Mouse (Mus musculus) yolk sac, embryonic 10.5 days (tissue): ENCODE results near the gene Rptor.

Experiments used
- DNase-seq: peaks from one replicate; pipeline ENCODE4 v3.0.0-alpha.2; 2017; ENCODE audit warnings: low spot score

Rptor gene

GRCm38 (mm10) chr11:119603527-119603905 is 811 bp downstream of the Rptor start:
- DNase-seq: no peak

DNA sequence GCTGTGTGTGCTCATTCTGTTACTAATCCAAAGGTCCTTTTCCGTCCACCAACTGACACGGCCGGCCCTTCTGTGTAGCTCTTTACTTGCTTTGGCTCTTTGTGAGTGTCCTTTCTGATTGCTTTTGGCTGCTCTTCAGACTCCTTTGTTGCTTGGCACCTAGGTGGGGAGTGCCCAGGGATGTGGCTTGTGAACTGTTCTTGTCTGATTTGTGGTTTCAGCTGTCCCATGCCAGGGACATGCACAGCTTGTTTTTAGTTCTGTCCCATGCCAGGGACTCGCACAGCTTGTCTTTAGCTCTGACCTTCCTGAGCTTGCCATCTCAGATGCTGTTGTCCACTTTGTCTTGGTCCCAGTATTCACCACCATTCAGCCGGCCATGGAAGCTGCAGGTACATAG is 4.8 kb downstream of the Rptor start:
- no peak for DNase-seq

GRCm38 (mm10) chr11:119611496-119611895 is 8.8 kb downstream of the Rptor start:
- no peak for DNase-seq

GRCm38 (mm10) chr11:119612179-119612578 is 9.5 kb downstream of the Rptor start:
- DNase-seq: no peak

- no peak for DNase-seq
Measured at GRCm38 (mm10) chr11:119615087-119615486, 12.4 kb downstream of the Rptor start.

DNA sequence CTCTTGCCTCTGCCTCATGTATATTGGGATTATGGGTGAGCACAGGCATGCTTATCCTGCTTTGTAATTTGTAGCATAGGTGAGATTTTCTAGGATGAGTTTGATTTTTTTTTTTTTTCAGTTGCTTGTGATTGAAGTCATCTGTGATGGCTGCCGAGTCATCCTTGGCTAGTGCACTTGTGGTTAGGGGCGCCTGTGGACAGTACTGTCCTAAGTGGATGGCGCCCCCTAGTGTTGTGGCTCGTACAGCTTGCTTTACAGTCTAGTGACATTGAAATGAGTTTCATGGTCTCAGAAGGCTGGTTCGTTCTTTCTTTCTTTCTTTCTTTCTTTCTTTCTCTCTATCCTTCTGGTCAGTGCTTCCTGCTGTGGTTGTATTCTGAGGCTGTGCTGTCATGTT is 16.1 kb downstream of the Rptor start:
- no peak for DNase-seq

- DNase-seq: no peak
Measured at GRCm38 (mm10) chr11:119621266-119621665, 18.6 kb downstream of the Rptor start.

DNA sequence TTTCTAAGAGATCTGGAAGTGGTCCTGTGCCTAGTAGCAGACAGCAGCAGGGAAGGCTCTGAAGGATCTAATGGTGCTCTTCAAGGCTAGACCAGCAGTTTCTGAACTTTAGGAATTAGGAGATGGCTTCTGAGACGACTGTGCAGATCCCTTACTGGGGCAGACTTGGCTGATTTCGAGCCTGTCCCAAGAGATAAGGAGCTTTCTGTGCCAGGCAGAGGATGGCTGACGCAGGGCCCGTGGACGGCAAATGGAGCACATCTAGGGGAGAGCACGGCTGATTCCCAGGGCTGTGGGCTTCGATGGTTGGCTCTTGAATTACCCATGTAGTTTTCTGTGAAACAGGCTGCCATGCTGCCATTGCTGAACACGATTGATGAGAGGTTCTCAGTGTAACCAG is 21.1 kb downstream of the Rptor start:
- DNase-seq: no peak

GRCm38 (mm10) chr11:119624401-119624800 is 21.7 kb downstream of the Rptor start:
- no peak for DNase-seq

DNA sequence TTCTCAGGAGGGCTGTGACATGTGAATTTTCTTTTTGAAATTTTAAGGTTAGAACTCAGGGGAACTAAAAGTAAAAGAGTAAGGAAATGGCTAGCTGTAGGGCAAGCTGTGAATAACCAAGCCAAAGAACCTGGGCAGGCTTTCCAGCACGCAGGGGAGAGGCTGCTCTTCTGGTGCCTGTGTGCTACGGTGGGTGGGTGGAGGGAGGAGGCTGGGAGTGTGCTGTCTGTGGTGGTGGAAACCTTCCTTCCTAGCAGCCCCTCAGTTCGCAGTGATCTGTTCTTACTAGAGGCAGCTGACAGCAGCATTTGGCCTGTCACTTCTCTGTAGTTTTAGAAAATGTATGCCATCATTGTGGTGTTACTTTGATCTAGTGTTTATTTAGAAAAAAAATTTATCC is 22.2 kb downstream of the Rptor start:
- no peak for DNase-seq

GRCm38 (mm10) chr11:119625476-119625875 is 22.8 kb downstream of the Rptor start:
- DNase-seq: no peak

DNA sequence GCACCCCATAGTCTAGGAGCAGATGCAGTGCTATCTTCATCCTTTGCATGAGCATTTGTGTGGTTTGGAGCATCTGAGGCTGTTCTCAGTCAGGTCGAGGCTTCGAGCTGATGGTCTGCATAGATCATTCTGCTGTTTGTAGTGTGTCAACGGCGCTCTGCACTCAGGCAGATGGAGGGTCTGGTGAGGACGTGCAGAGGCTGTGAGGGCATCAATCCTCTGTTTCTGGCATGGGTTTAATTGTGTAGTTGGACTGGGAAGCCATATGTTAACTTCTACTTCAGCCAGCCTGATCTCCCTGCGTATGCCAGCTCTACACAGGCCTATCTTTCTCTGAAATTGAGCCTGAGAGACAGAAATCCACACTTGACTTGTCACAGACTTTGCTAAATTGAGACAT is 23.2 kb downstream of the Rptor start:
- DNase-seq: no peak

GRCm38 (mm10) chr11:119627243-119627642 is 24.5 kb downstream of the Rptor start:
- DNase-seq: no peak

GRCm38 (mm10) chr11:119629072-119629471 is 26.4 kb downstream of the Rptor start:
- DNase-seq: no peak

- DNase-seq: no peak
Measured at GRCm38 (mm10) chr11:119630329-119630728, 27.6 kb downstream of the Rptor start.

GRCm38 (mm10) chr11:119631222-119631870 is 28.6 kb downstream of the Rptor start:
- DNase-seq: no peak

GRCm38 (mm10) chr11:119636371-119636883 is 33.7 kb downstream of the Rptor start:
- DNase-seq: no peak

DNA sequence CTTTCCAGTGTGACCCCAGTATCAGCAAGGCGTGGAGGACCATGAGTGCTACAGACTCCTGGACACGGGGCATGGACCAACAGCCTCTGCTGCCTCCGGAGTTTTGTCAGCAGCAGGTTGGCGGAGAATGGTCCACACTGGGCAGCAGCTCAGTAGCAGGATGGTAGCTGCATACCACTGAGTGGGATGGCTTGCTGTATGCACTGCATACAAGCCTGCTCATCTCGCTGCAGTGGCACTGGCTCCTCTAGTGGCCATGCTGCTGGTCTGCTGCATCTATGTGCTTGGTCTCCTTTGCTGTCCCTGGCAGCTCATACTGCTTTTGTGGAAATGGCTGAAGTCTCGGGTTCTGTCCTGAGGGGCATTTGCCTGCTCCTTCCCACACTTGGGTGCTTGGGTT is 34.8 kb downstream of the Rptor start:
- no peak for DNase-seq

- no peak for DNase-seq
Measured at GRCm38 (mm10) chr11:119640491-119640890, 37.8 kb downstream of the Rptor start.

- DNase-seq: no peak
Measured at GRCm38 (mm10) chr11:119641831-119642381, 39.2 kb downstream of the Rptor start.

DNA sequence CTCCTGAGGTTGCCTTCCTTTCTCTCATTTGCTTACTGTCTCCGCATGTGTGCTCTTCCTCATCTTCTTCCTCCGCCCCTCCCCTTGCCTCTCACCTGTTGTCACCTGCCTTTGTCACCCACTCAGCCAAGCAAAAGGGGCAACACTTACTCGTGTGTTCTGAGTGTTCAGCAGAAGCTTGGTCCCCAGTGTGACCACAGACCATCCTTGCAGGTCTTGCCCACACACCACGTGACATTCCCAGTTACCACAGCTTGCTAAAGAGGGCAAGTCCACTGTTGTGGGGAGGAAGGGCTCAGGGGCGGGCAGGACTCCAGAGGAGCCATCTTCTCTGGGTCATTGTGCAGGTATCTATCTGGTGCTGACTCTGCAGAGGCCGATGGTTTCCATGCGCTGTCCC is 40.6 kb downstream of the Rptor start:
- no peak for DNase-seq

GRCm38 (mm10) chr11:119644140-119644539 is 41.4 kb downstream of the Rptor start:
- no peak for DNase-seq

GRCm38 (mm10) chr11:119644612-119645379 is 42.1 kb downstream of the Rptor start:
- no peak for DNase-seq
